Mouse (Mus musculus) adrenal gland (tissue): ENCODE measurements around the gene Emc8.

Experiments used
- intact Hi-C: fragments of 180-260 bp; cut with DNase I; formaldehyde crosslinking; loops from one replicate; pipeline ENCODE4 v1.15.1; 2025
- long read RNA-seq, 2 experiments: library from polyadenylated mRNA; unstranded; transcript quantifications; one replicate each; pipeline ENCODE4 v2.0.0; 2020; ENCODE audit warnings: borderline replicate concordance in 1 of 2; ENCODE audit not compliant: insufficient replicate concordance in 1 of 2

Gene Emc8
- long read RNA-seq, experiment 1, full-length matches to known transcripts, result 40 of 50 reads
- long read RNA-seq, experiment 1, partial matches to known transcripts, result 1 of 50 reads
- long read RNA-seq, experiment 1, other reads (novel, unspliced or antisense), result 9 of 50 reads
- long read RNA-seq, experiment 2, full-length matches to known transcripts, result 76 of 90 reads
- long read RNA-seq, experiment 2, partial matches to known transcripts, result 0 of 90 reads
- long read RNA-seq, experiment 2, other reads (novel, unspliced or antisense), result 14 of 90 reads

DNA sequence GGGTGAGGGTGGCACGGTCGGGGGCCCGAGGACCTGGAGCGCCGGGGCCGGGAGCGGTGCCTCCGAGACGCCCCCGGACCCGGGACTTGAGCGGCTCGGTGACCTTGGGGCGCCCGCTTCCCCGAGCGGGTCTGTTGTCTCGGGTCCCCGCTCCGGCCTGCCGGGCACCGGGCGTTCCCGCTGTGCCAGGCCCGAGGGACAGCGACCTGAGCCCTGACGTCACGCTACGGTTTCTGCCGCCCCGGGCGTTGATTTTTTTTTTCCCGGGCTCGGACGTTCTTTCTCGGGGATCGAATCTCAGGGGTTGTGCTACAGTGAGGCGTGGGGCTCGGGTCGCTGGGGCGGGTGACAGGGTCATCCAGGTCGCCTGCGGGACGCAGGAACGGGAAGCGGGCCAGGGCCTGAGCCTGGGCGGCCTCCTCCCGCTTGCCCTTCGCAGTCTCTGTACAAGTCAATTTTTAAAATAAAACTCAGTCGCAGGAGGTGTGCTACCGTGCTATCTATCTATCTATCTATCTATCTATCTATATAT, at the start of gene Emc8:
Gene Emc8, minus strand, starts transcription at position 200 of the 532 bp plus-strand sequence.
- intact Hi-C loops, result no loop called here

DNA sequence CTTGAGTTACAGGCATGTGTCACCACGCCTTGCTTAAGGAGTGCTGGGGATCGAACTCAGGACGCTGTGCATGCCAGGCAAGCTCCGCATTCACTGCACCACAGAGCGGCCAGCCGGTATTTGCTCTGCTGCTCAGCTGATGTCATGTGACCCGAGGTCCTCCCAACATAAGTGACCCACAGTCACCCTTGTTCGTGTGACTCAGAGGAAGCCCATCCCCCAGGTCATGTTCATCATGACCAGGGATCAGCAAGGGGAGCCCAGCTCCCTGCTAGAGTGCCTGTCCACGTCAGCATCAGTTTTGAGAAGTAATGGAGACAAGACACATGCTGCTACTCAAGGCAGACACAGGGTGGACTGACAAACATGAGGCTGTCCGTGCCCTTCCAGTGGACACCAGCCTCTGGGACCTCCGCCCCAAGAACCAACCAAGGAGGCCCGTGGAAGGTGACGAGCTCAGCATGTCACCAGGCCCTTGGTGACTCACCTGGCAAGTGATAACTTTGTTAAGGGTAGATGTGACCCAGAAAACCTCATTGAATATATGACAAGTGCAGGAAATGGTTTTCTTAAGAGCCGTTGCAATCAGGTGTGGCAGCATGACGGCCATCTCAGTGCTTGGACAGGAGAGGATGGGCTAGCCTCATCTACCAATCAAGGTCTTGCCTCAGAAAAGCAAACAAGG, 47.8 kb upstream of the Emc8 start:
- intact Hi-C loops, result no loop called here

DNA sequence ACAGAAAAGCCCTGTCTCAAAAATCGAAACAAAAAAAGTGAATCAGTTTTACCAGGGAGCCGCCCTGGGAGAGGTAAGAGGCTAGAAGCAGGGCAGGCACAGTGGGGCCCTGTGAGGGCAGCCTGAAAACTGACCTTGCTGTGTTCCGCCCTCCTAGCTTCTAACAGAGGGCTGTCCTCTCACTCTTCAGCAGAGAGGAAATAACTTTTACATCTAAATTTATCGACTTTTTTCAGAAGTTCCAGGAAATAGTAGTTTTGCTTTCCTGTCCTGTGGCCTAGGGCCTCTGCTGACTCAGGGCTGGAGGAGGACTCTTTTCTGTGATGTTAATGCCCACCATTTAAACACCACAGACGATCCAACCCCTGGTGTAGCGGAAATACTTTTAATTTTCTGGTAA, 46.8 kb upstream of the Emc8 start:
- intact Hi-C loops, result no loop called here

DNA sequence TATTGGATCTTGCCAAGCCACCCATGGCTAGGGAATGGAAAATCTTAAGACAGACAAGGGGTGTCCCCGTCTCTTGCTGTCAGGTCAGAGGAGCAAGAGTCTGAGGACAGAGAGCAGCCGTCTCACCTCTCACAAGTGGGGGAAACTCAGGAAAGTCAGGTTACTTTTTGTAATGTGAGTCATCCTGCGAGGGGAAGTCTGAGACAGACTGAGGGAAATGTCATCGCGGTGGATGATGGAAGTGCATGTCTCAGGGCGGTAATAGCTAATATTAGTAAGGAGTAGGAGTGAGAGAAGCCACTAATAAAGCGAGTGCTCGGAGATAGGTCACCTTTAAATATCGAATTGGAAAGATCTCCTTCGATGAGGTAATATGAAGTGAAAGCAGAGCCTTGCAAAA, 40.8 kb upstream of the Emc8 start:
- intact Hi-C loops, result no loop called here

DNA sequence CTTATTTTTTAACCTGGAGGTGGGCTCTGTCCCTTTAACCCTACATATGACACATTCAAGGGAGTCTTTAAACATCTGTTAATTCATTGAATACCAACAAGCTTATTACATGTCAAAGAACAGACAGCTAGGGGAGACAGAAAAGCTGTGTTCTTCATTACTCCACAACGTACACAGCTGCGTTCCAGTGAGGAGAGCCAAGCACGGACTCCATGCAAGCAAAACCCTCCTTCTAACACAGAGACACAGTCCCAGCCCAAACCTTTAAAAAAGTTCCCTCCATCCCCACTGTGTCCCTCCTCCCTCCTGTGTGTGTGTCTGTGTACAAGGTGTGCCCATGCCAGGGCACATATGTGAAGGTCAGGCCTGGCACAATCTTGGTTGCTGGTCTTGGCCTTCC, 37.8 kb upstream of the Emc8 start:
- intact Hi-C loops, result no loop called here

DNA sequence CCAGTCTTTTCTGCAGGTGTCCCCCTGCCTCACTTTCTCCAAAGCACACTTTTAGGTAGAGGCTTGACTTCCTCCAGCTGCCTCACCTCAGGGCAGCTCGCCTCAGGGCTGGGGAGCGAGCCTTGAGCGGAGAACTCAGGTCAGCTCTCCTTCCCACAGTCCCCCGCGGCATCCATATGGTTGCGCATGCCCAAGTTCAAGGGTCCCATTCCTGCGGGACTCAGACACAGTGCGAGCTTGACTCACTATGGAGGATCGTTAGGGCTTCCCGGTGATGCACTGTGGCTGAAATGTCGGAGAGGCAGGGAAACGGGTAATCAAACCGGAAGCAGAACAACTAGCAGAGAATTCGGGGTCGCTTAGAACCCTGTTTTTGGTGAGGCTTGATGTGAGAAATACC, 36.8 kb upstream of the Emc8 start:
- intact Hi-C loops, result no loop called here

DNA sequence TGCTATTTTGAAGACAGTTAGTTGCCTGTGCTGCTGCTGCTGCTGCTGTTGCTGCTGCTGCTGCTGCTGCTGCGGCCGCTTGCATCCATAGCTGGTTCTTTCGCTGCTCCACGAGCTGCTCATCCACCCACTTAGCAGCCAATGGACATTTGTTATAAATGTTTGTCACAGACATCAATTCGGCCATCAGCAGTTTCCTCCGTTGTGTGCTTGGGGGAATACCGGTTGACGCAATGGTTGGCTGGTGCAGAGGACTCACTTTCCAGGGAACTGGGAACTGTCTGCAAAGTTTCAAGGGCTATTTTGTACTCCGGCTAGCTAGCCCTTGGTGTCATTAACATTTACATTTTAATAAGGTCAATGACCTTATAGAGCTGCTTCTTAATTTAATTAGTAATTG, 35.8 kb upstream of the Emc8 start:
- intact Hi-C loops, result no loop called here

DNA sequence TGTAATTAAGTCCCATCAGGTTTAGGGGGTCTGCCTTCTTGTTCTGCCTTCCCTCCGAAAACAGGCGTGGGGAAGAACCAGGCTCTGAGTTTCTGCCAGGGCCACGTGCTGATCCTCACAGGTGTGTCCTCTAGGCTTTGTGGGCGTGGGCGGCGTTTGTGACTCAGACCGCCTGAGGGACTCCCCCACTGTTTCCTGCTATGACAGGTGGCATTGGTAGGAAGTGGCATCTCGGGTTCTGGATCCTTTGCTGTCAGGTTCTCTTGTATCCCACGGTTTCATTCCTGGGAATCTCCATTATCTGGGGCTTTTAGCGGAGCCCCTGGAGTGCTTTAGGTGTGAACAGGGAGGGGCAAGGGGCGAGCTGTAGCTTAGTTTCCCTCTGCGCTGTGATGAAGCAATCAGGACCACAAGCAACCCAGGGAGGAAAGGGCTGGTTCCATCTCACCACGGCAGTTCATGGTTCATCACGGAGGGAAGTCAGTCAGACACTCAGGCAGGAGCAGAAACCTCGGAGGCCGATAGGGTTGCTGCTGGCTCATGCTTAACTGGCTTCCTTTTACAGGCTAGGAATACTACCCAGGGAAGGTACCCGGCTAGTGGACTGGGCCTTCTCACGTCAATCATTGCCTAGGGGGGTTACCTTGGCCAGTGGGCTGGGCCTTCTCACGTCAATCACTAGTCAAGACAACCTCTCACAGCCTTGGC, 33.5 kb upstream of the Emc8 start:
- intact Hi-C loops, result no loop called here

DNA sequence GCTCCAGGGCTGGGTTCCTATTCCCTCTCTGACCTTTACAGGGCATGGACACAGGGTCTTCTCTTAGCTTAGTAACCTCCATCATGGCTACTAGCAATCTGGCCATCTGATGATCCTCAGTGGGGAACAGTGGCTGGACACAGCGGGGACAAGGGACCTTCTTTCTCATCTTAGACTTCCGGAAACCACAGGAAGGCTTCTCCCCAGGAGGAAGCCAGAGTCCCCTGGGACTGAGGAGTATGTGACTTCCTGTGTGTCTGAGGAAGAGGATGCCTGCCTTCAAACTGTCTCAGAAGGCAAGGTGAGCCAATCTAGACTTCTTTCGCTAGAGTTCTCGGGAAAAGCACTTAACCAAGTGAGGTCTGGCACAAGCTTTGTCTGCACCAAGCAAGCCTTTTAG, 31.7 kb upstream of the Emc8 start:
- intact Hi-C loops, result no loop called here

DNA sequence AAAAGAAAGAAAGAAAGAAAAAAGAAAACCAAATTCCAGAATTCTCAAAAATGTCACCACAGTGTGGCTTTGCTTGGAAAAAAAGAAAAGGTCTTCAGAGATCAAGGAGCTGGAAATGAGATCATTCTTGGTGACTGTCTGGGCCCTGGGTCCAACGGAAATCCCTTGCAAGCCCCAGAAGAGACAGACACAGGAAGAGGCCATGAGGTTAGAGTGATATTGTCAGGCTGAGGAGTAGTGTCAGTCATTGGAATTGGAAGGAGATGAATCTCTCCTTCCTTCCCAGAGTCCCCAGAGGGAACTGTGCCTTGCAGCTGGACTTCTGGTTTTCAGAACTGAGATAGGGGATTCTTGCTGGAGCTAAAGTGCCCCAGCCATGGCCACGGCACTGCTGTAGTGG, 31.2 kb upstream of the Emc8 start:
- intact Hi-C loops, result no loop called here

DNA sequence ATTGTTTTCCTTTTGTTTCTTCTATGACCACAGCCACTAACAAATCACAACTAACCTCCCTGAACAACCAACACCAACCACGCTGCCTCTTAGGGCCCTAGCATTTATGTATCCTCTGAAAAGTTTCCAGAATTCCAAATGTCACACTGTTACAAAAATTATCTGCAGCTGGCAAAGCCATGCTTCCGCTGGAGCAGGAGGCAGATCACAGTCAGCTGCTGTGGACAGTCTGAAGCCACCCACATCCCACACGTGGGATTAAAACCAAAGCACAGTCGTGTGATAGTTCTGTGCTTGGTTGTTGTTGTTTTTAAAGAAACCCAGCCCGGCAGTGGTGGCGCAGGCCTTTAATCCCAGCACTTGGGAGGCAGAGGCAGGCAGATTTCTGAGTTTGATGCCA, 30.7 kb upstream of the Emc8 start:
- intact Hi-C loops, result no loop called here

DNA sequence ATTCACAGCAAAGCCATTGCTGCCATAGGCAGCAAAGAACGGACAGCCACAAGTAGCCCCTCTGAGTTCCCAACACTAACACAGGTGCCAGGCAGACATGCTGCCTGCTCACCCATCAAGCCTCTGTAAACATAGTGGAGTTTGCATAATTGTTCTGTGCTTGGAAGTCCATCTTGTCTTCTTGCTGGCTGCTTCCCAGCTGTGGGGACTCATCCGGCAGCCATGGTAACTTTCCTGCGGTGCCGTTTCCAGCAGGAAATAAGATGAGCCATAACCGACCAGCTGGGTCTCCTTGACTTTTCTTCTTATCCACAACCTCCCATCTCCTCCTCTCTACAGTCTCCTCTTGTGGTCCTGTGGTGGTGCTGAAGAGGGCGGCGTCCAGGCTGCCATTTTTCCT, 30.1 kb upstream of the Emc8 start:
- intact Hi-C loops, result no loop called here

DNA sequence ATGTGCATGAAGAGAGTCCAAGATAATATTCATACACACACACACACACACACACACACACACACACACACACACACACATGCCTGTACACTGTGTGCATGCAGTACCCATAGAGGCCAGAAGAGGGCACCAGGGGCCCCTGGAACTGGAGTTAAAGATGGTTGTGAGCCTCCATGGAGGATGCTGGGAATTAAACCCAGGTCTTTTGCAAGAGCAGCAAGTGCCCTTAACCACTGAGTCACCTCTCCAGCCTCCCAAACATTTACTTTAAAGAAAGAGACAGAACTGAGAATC, 29.6 kb upstream of the Emc8 start:
- intact Hi-C loops, result no loop called here

DNA sequence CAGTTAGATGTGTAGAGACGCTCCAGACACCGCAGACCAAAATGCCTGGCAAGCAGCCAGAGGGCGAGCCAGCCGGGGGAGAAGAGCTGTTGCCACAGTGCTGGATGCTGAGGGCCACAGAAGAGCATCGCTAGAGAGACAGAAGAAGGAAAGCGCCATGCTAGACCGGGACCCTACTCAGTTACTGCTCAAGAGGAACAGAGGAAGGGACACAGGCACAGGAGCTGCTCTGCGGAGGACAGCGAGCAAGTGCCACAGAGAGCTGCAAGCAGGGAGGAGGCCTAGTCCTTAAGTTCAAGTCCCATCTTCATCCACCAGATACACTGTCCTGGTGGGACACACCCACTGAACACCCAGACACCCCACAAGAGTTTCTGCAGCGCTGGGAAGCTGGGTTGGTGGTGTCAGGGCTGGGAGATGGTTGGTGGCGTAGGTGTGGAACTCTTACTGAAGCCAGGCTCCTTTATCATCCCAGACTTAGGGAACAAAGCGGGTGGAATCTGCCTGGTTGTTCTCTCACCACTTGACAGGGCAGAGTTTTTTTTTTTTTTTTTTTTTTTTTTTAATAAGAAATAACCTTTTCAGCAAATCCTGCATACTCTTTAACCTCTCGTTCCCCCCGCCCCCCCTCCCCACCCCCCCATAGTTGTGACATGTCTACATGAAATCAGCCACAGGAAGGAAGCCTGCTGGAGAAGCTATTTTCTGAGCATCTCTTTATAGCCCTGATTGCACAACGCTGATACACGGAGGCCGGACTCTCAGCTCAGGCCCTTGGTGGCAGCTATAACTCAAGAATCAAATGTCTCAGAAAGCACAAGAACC, 29.0 kb upstream of the Emc8 start:
- intact Hi-C loops, result no loop called here

DNA sequence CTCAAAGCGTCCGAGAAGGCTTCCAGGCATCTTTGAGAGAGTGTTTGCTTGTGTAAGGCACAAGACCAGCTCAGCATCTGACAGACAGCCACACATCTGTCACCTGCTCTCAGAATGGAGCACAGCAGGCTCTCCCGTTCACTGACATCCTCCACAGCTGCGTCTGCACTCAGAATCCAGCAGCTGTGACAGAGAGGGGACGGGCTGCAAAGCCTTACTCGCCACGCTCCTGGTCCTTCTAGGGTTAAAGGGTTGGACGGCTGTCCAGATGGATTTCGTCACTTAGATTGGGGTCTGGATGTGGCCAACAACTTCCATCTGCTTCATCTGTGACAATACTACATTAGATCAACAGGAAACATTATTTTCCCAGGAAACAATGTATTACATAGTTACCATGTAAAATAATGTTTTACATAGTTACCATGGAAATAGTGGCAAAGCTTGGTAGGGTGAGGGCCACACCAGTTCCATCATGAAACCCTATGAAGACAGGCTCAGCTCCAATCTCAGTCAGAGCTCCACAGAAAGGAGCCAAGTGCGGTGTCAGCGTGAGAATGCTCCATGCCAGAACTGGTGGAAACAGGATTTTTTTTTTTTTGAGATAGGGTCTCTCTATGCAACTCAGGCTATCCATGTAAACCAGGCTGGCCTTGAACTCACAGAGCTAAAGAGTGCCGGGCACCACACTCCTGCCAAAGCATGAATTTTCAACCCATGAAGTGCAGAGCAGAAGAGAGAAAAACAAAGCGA, 28.2 kb upstream of the Emc8 start:
- intact Hi-C loops, result no loop called here

DNA sequence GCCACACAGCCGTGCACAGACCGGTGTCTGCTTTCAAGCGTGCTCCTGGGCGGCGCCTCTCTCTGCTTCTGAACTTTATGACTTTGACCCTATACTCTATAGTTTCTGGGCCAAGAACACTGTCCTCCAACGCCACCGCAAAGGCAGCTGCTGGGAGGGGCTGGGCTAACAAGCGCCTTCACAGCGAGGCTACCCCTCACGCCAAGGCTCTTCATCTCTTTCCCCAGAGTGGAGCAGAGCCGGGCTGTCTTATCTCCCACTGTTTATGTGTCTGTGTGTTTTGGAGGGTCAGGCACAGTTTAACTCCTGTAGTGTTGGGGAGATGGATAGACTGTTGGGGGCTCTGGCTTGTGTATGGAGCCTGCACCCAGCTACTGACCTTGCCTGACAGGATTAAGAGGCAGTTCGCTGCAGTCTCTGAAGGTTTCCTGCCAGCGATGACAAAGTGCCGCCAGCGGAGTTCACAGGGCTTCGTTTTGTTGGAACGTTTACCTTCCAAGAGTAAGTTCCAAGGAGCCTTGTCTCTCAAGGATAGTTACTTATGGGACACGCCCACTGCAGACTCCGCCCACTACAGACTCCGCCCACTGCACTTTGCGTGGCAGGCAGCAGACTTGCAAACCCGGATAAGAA, 25.6 kb upstream of the Emc8 start:
- intact Hi-C loops, result no loop called here

DNA sequence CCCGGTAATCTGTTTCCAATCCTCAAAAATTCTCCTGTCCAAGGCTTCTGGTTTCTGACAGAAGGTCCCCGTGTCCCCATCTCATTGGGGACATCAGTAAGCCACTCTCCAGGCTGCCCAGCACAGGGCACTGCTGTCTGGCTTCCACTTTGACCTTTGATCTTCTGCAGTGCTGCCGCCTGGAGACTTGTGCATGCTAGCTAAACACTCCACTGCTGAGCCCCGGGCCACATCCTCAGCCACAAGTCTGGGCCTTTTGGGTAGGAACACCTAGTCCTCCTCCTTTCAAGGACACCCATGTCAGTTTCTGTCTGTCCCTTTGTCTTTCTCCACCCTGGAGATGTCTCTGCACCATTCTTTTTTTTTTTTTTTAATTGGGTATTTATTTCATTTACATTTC, 24.6 kb upstream of the Emc8 start:
- intact Hi-C loops, result no loop called here

DNA sequence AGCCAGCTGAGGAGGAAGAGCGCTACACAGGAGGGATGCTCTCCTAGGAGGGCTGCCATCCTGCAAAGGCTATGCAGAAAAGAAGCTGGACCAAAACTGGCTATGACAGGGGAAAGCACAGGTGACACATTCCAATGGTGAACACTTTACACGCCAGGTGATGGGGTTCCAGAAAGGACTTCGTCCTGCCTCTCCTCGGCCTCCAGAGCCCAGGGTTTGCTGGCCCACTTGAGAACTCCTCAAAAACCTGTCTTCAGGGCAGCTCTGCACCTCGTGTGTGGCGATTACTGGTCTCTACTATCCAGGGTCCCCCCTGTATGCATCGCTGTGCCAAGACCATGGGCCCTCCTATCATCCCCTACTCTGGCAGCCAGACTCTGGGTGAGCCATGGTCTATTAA, 20.1 kb upstream of the Emc8 start:
- intact Hi-C loops, result no loop called here

DNA sequence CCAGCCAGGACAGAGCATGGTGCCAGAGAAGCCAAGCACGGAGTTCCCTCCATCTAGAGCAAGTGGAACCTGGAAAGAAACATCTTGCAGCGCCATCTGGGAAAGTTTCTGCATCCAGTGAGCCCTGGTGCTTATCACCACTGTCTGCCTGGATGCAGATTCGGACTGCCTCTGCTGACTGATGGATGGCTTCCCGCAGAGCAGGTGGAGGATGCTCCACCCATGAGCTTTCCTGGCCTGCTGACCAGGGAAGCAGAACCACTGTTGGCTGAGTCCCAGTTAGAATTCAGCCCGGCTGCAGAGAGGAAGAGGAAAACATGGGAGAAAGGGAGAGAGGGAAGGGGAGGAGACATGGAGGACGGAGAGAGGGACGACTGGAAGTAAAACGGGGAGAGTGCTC, 19.4 kb upstream of the Emc8 start:
- intact Hi-C loops, result no loop called here

DNA sequence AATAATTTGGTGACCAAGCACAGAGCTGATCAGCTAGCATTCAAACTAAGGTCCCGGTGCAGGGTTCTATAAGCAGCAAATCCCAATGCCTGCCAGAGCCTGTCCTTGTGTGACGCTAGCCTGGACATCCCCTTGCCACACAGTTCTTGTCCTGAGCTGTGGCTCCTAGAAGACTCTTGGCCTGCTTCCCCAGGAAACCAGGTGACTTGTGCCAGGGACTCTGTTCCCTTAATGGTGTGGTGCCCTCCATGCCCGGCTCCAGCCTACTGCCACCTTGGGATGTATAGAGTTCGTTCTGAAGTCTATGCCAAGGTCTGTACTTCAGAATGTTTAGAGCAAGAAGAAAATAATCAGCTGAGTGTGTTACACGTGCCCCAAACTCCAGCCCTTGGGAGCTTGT, 18.2 kb upstream of the Emc8 start:
- intact Hi-C loops, result no loop called here

DNA sequence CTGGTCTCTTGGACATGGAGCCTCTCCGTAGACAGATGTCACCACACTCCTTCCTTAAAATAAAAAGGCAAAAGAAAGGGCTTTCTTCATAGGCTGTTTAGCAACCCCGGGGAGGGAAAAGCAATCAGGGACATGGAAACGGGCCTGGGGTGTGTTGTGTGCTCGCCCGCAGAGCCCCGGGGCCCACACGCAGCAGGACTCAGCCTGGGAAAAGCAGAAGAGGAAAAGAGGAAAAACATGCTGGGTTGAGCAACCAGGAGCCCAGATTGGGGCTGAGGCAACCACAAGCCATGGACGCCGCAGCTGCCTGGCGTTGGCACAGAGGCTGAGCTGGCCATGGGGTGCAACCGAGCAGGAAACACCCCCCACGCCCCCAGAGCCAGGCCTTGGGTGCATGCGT, 17.7 kb upstream of the Emc8 start:
- intact Hi-C loops, result no loop called here
